Mouse (Mus musculus) midbrain, postnatal 0 days (tissue): ENCODE measurements around the gene Ikzf3. TPM values are rescaled to one million over a fixed set of nuclear protein-coding genes. Genes with fewer than 3 reads are reported as not detected.
A peak's percentile ranks its signal among the peaks of the same experiment; 100 is the strongest.

ENCODE experiments used
- ATAC-seq: fragments of 200-750 bp; cut with Nextera tagmentation; 2 replicates; pipeline ENCODE4 v1.8.0; 2017; ENCODE audit warnings: moderate number of reproducible peaks, mild to moderate bottlenecking, moderate TSS enrichment, moderate library complexity; ENCODE audit not compliant: low FRiP score
- DNase-seq: peaks from one replicate; pipeline ENCODE4 v3.0.0-alpha.2; 2015; ENCODE audit warnings: low spot score
- H3K27ac ChIP-seq: fragments of 300-500 bp; sonication (generic); 2 replicates; pipeline ENCODE4 v1.5.1; 2014; ENCODE audit warnings: low read depth, mild to moderate bottlenecking, low read length, mixed read lengths
- H3K27me3 ChIP-seq: fragments of 300-500 bp; sonication (generic); 2 replicates; pipeline ENCODE4 v1.6.1; 2014; ENCODE audit warnings: low read length, control low read depth, mixed read lengths; ENCODE audit not compliant: insufficient read depth
- H3K36me3 ChIP-seq: fragments of 300-500 bp; sonication (generic); 2 replicates; pipeline ENCODE4 v1.6.1; 2014; ENCODE audit warnings: low read length, control low read depth, mixed read lengths; ENCODE audit not compliant: insufficient read depth
- H3K4me1 ChIP-seq: fragments of 300-500 bp; sonication (generic); 2 replicates; pipeline ENCODE4 v1.6.1; 2014; ENCODE audit warnings: mild to moderate bottlenecking, control low read depth, antibody characterized with exemption, low read length, mixed read lengths; ENCODE audit not compliant: insufficient read depth
- H3K4me2 ChIP-seq: fragments of 300-500 bp; sonication (generic); 2 replicates; pipeline ENCODE4 v1.6.1; 2014; ENCODE audit warnings: low read depth, mild to moderate bottlenecking, low read length, mixed read lengths; ENCODE audit not compliant: poor library complexity, severe bottlenecking
- H3K4me3 ChIP-seq: fragments of 300-500 bp; sonication (generic); 2 replicates; pipeline ENCODE4 v1.5.1; 2014; ENCODE audit warnings: low read depth, mild to moderate bottlenecking, low read length, moderate library complexity
- H3K9ac ChIP-seq: fragments of 300-500 bp; sonication (generic); replicated peaks from 2 replicates; pipeline ENCODE4 v1.6.1; 2014; ENCODE audit warnings: mild to moderate bottlenecking, low read length, moderate library complexity, mixed read lengths; ENCODE audit not compliant: poor library complexity, severe bottlenecking
- H3K9me3 ChIP-seq: fragments of 300-500 bp; sonication (generic); 2 replicates; pipeline ENCODE4 v1.6.1; 2016; ENCODE audit warnings: low read length, control low read depth
- CTCF ChIP-seq: IDR thresholded peaks from 2 replicates; pipeline ENCODE4 v1.5.1; 2016; ENCODE audit warnings: antibody characterized with exemption, mild to moderate bottlenecking
- WGBS: fragments of 180-500 bp; shearing (Covaris S2); extraction: QIAGEN DNeasy Blood & Tissue Kit; methylation state at CpG from one replicate; pipeline ENCODE4 v1.1.7; 2014; 5-methylcytosine and 5-hydroxymethylcytosine counted together
- polyA plus RNA-seq: library from polyadenylated mRNA; unstranded; fragments of >200 nt; fragmentation: Nextera tagmentation; extraction: Ambion mirVana; gene quantifications from 2 replicates; pipeline ENCODE4 v1.2.1, GENCODE M21; 2015
- total RNA-seq: library from RNA; depleted of rRNA; stranded (reverse); fragments of >200 nt; gene quantifications from 2 replicates; pipeline ENCODE4 v1.2.3, GENCODE M21; 2014; rRNA removed

Ikzf3 gene
- 0.05 TPM in 1 of 2 replicates, not detected in the other for total RNA-seq
- polyA plus RNA-seq = 0.16 TPM in 1 of 2 replicates, not detected in the other

DNA sequence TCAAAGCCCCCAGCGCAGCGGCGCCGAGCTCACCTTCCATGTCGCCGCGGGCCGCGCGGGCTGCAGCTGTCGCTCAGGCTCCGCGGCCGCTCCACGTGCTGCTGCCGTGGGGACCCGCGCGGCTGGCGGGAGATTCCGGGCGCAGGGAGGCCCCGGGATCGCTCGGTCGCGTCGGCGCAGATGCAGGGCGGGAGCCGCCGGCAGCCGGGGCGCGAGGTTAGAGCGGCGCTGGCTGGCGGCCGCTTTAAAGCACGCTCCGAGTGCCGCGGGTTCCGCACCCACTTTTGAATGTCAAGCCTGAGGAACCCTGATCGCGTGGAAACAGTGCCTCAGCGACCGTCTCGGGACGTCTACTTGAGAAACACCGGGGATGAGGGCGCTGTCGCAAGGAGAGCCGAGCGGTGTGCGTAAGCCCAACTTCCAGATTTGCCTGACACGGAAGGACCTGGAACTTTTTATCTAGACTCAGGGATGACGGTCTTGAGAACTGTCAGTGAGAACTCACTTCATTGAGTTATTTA, at the start of gene Ikzf3:
Ikzf3 (minus strand) TSS at position 321 of the 521 bp plus-strand sequence.
- DNase-seq (peak; percentile 4), ATAC-seq (no peak)
- Histone ChIP-seq H3K4me3 (peak within 1 kb of the TSS; percentile 48), H3K27me3 (peaks cover 53% of the 10 kb centered on the region), H3K4me1 (no peaks in the 10 kb centered on the region), H3K9me3 (no peaks in the 10 kb centered on the region), H3K36me3 (no peaks in the 10 kb centered on the region), H3K27ac (no peak within 1 kb of the TSS), H3K4me2 (peak within 1 kb of the TSS; percentile 96), H3K9ac (peak within 1 kb of the TSS; percentile 44; the same call in 1 of the 2 replicates)
- no peak for TF ChIP-seq CTCF
- under 1% methylated on average over 53 of the region's 58 CpGs for WGBS

DNA sequence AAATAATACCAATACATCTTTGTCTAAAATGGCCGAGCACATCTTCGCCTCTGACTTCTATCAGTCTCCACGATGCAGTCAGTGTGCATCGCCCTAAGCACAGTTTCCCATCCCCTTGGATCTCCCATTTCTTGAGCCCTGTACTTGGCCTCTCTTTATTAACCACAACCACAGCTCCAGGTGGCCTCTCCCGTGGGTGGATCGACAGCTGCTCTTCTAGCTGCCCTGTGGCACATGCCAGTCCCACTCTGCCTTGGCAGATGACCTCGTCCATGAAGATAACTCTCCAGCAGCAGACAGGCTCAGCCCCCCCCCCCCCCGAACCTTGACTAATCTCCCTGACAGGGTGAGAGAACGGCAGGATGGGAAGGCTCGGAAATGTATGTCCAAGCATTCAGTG, 49.6 kb upstream of the Ikzf3 start:
- DNase-seq (no peak), ATAC-seq (no peak)
- no peak overlapping the region for H3K27ac ChIP-seq
- no peak overlapping the region for H3K4me3 ChIP-seq
- no peaks in the 10 kb centered on the region for H3K4me1 ChIP-seq
- WGBS = 75% methylated on average over 10 of the region's 10 CpGs
- no peak overlapping the region for H3K9ac ChIP-seq
- no peak for TF ChIP-seq CTCF
- H3K36me3 ChIP-seq = no peaks in the 10 kb centered on the region
- H3K9me3 ChIP-seq = no peaks in the 10 kb centered on the region
- H3K27me3 ChIP-seq = no peaks in the 10 kb centered on the region
- no peak overlapping the region for H3K4me2 ChIP-seq

DNA sequence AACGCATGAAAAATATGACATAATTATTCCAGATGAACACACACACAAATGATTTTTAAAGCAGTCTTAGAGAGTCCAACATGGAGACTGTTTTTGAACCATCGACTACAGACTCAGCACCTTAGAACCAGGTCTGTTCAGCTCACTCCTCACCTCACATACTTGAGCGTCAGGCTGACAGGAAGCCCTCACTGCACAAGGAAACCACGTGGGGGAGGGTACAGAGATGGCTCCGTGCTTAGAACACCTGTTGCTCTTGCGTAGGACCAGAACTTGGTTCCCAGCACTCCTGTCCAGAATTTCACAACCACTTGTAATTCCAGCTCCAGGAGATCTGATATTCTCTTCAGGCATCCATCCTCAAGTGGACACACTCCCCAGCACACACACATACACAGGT, 49.2 kb upstream of the Ikzf3 start:
- no peak for TF ChIP-seq CTCF
- H3K4me1 ChIP-seq = no peaks in the 10 kb centered on the region
- H3K4me3 ChIP-seq = no peak overlapping the region
- H3K9me3 ChIP-seq = no peaks in the 10 kb centered on the region
- ATAC-seq (no peak), DNase-seq (no peak)
- H3K36me3 ChIP-seq = no peaks in the 10 kb centered on the region
- WGBS = 79% methylated on average over 6 of the region's 6 CpGs
- H3K27ac ChIP-seq = no peak overlapping the region
- no peak overlapping the region for H3K9ac ChIP-seq
- no peaks in the 10 kb centered on the region for H3K27me3 ChIP-seq
- H3K4me2 ChIP-seq = no peak overlapping the region

- TF ChIP-seq CTCF = no peak
- ATAC-seq = no peak
- H3K4me1 ChIP-seq = peaks cover 12% of the 10 kb centered on the region
- 72% methylated on average over 19 of the region's 19 CpGs for WGBS
- H3K9me3 ChIP-seq = no peaks in the 10 kb centered on the region
- H3K36me3 ChIP-seq = no peaks in the 10 kb centered on the region
- H3K27ac ChIP-seq = no peak overlapping the region
- H3K4me3 ChIP-seq = no peak overlapping the region
- H3K9ac ChIP-seq = no peak overlapping the region
- no peak for DNase-seq
- H3K27me3 ChIP-seq = no peaks in the 10 kb centered on the region
- no peak overlapping the region for H3K4me2 ChIP-seq
Observed at GRCm38 (mm10) chr11:98590548-98591445, 45.0 kb upstream of the Ikzf3 start.

DNA sequence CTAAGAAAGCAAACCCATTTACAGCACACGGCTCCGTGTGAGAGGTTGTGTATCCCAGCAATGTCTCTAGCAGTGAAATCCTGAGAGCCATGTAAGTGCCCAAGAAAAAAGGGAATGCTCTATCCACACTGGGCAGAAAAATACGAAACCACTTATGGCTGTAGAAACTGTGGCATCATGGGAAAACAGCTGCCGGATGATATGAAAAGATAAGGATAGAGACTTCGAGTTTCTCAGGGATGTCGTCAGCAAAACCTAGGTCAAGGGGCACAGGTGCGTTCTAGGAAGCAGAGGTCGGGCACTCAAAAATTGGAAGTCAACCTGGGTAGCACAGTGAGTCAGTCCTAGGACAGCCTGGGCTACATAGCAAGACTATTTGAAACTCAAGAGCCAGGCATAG, 43.5 kb upstream of the Ikzf3 start:
- no peak overlapping the region for H3K27ac ChIP-seq
- ATAC-seq (no peak), DNase-seq (no peak)
- no peak overlapping the region for H3K4me3 ChIP-seq
- no peaks in the 10 kb centered on the region for H3K9me3 ChIP-seq
- H3K27me3 ChIP-seq = no peaks in the 10 kb centered on the region
- no peak for TF ChIP-seq CTCF
- H3K4me2 ChIP-seq = no peak overlapping the region
- H3K9ac ChIP-seq = no peak overlapping the region
- no peaks in the 10 kb centered on the region for H3K36me3 ChIP-seq
- WGBS = 85% methylated on average over 8 of the region's 8 CpGs
- peaks cover 20% of the 10 kb centered on the region for H3K4me1 ChIP-seq

- Histone ChIP-seq H3K4me3 (no peak overlapping the region), H3K27me3 (no peaks in the 10 kb centered on the region), H3K36me3 (no peaks in the 10 kb centered on the region), H3K4me2 (peak overlapping the region; percentile 84), H3K9me3 (no peaks in the 10 kb centered on the region), H3K4me1 (peaks cover 20% of the 10 kb centered on the region), H3K9ac (no peak overlapping the region), H3K27ac (no peak overlapping the region)
- 72% methylated on average over 6 of the region's 6 CpGs for WGBS
- no peak for DNase-seq
- ATAC-seq = no peak
- TF ChIP-seq CTCF = no peak
Observed at GRCm38 (mm10) chr11:98588833-98589281, 43.0 kb upstream of the Ikzf3 start.
